Mouse (Mus musculus) thymus, postnatal 10 days (tissue): Measurements from ENCODE around the gene Ppp1r3e.

Source experiments
- DNase-seq, 2 experiments: peaks; one replicate each; pipeline ENCODE4 v3.0.0; 2021; ENCODE audit warnings: low spot score in 2 of 2

Gene Ppp1r3e

GRCm38 (mm10) chr14:54883154-54884021 lies 6.0 kb upstream of the Ppp1r3e start, which contains the start of the genes Bcl2l2 and Gm20521:
Gene Bcl2l2 (plus strand): TSS chr14:54883377.
Gene Gm20521 (plus strand): TSS chr14:54883441.
- no peak for DNase-seq

DNA sequence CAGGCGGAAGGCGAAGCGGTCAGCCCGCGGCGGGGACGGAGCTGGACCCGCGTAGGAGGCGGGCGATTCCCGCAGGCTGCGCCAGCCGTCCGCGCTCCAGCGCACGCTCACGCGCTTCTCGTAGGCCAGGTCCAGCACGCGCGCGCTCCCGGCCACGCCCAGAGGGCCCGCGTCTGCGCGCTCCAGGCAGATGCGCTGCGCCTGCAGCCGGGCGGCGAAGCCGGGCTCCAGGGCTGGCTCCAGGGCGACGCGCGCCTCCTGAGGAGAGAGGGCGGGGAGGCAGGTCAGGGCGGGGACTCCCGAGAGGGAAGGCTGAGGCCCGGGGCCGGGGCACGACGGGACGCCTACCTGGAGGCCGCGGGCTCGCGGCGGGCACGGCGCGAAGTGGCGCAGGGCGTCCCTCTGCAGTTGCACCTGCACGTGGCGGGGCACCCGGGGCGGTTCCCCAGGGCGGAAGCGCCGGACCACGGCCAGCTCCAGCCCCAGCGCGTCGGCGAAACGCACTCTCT lies 757 bp downstream of the Ppp1r3e start:
- DNase-seq = peak; percentile 72

GRCm38 (mm10) chr14:54875844-54876538 lies 1.4 kb downstream of the Ppp1r3e start:
- no peak for DNase-seq

DNA sequence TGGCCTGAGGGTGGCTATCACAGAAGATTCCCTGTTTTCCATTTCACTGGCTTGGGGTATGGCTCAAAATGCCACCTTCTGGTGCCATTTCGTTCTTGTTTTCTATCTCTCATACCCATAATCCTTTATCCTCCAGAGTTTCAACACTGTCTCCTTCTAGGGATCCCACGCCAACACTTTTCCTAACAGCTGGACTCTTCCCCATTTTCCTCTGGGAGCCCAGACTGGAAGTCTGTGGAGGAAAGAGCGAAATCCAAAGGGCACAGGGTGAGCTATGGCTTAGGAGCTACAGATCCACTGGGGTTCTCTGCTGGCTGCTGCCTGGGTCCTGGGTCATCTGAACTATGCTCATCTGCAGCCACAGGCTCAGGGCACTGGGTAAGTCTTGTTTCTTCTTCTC lies 3.2 kb downstream of the Ppp1r3e start:
- DNase-seq = no peak

- DNase-seq = no peak
These were observed 6.5 kb downstream of the Ppp1r3e start, which contains the start of gene Homez for GRCm38 (mm10) chr14:54870861-54871260. Gene Homez (minus strand): TSS chr14:54870961.

DNA sequence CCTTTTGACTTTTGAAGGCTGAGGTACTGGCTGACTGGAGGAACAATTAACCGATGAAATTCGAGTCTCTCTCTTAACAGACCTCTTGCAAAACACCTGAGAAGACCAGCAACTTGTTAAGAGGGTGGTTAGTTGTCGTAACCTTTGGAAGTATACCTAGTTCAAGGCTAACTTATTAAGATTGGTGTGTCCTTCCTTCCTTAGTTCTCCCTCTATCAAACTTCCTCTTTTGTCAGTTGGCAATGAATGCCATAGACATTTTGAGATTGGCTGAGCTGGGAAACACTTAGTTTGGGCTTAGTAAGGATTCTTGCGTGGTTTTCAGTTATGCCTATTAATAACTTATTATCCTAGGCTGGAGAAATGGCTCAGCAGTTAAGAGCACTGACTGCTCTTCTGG lies 9.3 kb downstream of the Ppp1r3e start:
- DNase-seq = no peak

DNA sequence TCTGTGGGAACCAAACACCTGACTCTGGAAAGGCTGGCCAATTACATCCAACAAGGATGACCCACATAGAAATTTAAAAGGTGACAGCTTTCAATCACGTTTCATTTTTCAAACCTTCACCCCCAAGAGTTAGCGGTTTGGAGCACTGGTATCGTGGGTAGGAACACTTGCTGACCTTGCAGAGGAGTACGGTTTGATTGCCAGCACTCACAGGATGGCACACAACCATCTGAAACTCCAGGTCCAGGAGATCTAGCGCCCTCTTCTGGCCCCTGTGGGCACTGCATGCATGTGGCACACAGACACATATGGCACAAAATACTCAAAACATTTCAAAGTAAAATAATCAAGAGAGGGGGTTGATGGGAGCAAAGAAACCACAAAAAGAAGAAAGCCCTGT lies 10.4 kb downstream of the Ppp1r3e start:
- peak; percentile 28 to 46 for DNase-seq

DNA sequence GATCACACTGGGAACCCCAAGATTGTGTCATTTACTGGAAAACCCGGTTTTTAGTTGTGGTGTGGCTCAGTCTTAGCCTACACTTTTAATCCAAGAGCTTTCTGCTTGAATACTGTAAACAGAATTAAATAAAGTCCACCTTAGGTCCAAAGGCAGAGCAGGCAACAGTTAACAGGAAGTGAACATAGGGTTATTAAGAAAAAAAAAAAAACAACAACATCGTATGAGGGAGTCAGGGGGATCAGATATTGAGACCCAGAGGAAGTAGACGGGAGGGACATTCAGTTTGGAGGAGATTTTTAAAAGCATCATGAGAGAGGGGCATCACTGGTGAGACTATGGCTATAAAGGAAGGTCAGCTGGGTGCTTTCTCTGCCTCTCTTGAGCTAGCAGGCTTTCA lies 11.1 kb downstream of the Ppp1r3e start:
- DNase-seq = no peak

DNA sequence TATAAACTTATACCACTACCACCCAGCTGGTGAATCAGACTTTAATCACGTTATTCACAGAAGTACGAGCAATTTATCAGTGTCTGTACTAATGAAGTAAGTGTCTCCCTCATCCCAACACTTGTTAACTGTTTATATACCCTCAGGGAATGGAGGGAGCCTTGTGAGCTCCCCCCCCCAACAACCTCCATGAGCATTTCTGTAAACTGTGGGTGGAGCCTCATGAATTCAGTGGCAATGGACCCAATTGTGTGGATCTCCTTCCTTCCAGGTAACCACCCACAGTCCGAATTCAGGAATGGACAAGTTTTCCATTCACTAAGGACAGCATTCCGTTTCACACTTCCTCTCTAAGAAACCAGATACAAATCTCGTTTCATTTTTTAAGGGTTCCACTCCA lies 11.7 kb downstream of the Ppp1r3e start:
- no peak for DNase-seq

DNA sequence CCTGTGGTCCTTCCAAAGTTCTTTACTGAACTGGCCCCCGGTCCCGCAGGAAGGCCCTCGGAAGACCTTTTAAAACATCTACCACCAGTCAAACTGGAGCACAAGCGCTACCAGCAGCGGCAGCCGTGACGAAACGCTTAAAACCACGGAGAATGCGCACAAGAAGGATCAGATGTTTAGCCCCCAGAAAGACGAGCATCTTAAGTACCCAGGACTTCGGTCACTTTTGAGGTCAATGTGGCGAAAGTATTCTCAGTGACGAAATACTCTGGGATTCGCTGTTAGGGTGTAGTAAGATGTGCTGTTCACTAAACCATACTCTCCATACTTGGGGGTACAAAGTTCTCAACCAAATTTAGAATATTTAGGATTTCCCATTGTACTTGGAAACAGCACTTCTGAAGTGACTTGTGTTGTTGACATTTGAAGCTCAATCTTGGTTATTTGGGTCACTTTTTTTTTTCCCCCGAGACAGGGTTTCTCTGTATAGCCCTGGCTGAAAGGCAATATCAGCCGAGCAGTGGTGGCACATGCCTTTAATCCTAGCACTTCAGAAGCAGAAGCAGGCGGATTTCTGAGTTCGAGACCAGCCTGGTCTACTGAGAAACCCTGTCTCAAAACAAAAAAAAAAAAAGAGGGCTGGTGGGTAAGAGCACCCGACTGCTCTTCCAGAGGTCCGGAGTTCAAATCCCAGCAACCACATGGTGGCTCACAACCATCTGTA lies 12.9 kb downstream of the Ppp1r3e start:
- no peak for DNase-seq

DNA sequence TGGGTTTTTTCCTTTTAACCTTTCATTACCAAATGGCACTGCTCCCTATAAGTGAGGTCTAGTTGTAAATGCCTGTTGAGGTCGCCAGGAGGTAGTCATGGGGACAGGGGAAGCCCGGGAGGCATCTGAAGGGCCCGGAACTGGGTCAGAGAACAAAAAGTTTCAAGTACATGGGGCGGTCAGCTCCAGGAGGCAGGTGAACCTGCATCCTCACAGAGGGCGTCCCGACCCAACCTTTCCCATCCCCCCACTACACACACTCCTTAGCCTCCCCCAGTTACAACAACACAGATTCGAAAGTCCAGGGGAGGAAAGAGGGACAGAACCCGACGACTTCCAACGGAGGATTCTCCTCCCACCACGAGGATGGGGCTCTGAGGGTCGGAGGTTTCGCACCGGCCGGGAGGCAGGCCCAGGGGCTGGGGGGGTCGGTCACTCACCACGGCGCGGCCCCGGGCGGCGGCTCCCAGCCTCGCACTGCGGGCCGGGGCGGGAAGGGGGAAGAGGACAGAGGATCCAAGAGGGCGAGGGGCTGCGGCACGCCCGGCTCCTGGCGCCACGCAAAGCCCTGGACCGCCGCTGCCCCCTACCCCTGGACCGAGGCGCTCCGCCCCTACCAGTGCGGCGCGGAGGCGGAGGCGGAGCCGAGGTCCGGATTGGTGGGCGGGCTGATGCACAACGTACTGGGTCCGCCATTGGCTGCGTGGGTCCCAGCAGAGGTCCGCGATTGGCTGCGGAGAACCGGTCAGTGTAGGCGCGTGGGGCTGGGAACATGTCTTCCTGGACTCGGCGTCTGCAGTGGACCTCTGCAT lies 13.6 kb downstream of the Ppp1r3e start:
- DNase-seq = peak; percentile 66 to 69

GRCm38 (mm10) chr14:54860511-54860910 lies 16.8 kb downstream of the Ppp1r3e start:
- peak; percentile 24 to 66 for DNase-seq

DNA sequence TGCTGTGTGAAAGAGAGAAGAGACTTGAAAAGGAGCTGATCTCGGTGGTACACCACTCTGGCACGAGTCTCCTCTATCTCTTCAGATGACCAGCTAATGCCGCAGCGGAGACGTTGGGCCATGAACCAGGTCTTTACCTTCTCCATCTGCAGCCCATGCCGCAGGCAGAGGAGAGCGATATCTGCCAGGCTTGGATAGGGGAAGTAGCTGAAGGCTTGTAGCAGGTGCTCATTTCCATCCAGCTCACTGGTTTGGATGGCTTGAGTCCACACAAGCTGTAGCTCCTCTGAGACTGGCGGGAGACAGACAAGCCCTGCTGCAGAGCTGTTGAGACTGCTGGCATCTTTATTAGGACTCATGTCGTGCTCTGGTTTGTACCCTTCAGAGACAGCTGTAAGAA lies 19.5 kb downstream of the Ppp1r3e start:
- no peak for DNase-seq

- DNase-seq = no peak
These were observed 20.6 kb downstream of the Ppp1r3e start for GRCm38 (mm10) chr14:54856703-54857102.

DNA sequence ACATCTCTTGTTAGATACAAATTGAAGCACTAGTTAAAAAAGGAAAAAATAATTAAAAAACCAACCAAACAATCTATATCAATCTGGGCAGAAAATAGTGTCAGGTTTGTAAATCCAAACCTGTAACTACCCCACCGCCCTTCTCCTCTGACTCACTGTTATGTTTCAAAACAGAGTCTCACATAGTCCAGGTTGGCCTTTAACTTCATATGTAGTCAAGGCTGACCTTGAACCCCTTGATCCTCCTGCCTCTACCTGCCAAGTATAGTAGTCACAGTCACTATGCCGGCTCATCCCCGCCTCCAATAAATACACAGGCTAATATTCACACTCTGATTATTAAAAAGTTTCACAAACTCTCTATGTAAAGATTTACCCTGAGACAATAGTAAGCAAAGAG lies 21.6 kb downstream of the Ppp1r3e start:
- no peak for DNase-seq

DNA sequence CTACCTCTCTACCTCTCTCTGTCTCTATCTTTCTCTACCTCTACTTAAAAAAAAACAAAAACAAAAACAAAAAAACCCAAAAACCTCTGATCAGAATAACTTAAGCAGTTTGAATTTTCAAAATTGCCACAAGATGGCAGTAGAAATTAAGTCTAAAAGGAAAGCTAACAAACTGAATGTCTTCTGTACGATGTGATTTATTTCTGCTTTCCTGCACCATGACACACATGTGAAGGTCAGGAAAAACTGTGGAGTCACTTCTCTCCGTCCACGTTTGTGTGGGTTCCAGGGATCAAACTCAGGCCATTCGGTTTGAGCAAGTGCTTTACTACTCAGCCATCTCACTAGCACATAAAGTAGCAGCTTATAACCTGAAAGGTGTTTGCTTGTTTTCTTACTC lies 33.9 kb downstream of the Ppp1r3e start:
- DNase-seq = peak in 1 of 2 experiments; percentile 17

DNA sequence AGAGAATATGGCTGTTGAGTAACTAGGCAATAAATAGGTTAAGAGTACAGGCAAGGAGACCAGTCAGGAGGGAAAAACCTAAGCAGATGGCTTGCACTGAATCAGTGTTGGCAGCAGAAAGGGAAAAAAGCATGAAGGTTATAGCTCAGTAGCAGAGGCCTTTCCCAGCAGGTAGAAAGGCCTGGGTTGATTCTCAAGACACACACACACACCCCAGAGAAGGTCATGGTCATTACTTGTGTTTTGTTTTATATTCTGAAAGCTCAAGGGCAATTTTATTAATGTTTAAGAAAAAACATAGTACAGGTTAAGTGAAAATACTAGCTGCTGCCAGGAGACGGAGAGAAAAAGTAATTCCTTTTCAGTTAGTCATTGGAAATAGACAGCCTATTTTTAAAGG lies 53.6 kb downstream of the Ppp1r3e start:
- DNase-seq = no peak
